Mouse (Mus musculus): Measurements from ENCODE around the gene Aldh1l1. TPM values are rescaled to one million over a fixed set of nuclear protein-coding genes. Genes with fewer than 3 reads are reported as not detected.
A peak's percentile ranks its signal among the peaks of the same experiment; 100 is the strongest.

The Aldh1l1 gene
- total and polyA plus RNA-seq, 3 experiments: 0.11 to 0.13 TPM; not detected in 1

- H3K79me2 ChIP-seq (replicated peaks; ENCODE audit: control insufficient read depth, extremely low read depth, insufficient read depth, poor library complexity, severe bottlenecking): no peaks in the 10 kb centered on the region
- no peak for TF ChIP-seq BHLHE40 (IDR thresholded peaks at IDR 0.05; ENCODE audit: low read depth, low read length)
- no peak for TF ChIP-seq ZKSCAN1 (IDR thresholded peaks at IDR 0.05; ENCODE audit: borderline replicate concordance, low read depth, low read length)
- TF ChIP-seq USF1 (IDR thresholded peaks at IDR 0.05; ENCODE audit: low read depth, low read length): peak; percentile 11; the same call in 1 of the 2 replicates
- no peak for TF ChIP-seq UBTF (IDR thresholded peaks at IDR 0.05; ENCODE audit: low read depth, low read length)
- no peak for TF ChIP-seq CTCF (conservative IDR thresholded peaks at IDR 0.05 in 1 of 2, IDR thresholded peaks at IDR 0.05 in 1 of 2; ENCODE audit: low read depth in 2 of 2, low read length in 2 of 2)
- H3K36me3 ChIP-seq (replicated peaks in 1 of 2; ENCODE audit: control insufficient read depth in 1 of 2, insufficient read depth in 1 of 2, low read length in 1 of 2): no peaks in the 10 kb centered on the region
- in situ Hi-C loops (cut with MboI; ENCODE audit: low pct_ligation_motif_present, low pct_unique_long_range_greater_than_20kb, low sequenced_read_pairs): no loop called here
- DNase-seq (ENCODE audit: extremely low read depth): no peak
- no peak overlapping the region for H3K4me3 ChIP-seq (replicated peaks in 1 of 3; ENCODE audit: low read depth in 2 of 3, low read length in 2 of 3, poor library complexity in 1 of 3)
- no peaks in the 10 kb centered on the region for H3K4me1 ChIP-seq (ENCODE audit: control insufficient read depth in 1 of 2, insufficient read depth in 2 of 2)
- H3K4me2 ChIP-seq (ENCODE audit: insufficient read depth, low read depth, poor library complexity, severe bottlenecking): no peak overlapping the region
- no peak overlapping the region for H3K9ac ChIP-seq (ENCODE audit: insufficient read depth, low read depth)
- dilution Hi-C loops (cut with MboI; ENCODE audit: extremely low pct_ligation_motif_present, extremely low pct_unique_long_range_greater_than_20kb, low sequenced_read_pairs): no loop called here
- peaks cover 8% of the 10 kb centered on the region for H3K9me3 ChIP-seq (replicated peaks; ENCODE audit: low read length)
- H3K27me3 ChIP-seq (replicated peaks): peaks cover 91% of the 10 kb centered on the region
- H3K27ac ChIP-seq (ENCODE audit: insufficient read depth, low read depth): no peak overlapping the region
These were observed 74.3 kb downstream of the Aldh1l1 start for GRCm38 (mm10) chr6:90560390-90561058.

DNA sequence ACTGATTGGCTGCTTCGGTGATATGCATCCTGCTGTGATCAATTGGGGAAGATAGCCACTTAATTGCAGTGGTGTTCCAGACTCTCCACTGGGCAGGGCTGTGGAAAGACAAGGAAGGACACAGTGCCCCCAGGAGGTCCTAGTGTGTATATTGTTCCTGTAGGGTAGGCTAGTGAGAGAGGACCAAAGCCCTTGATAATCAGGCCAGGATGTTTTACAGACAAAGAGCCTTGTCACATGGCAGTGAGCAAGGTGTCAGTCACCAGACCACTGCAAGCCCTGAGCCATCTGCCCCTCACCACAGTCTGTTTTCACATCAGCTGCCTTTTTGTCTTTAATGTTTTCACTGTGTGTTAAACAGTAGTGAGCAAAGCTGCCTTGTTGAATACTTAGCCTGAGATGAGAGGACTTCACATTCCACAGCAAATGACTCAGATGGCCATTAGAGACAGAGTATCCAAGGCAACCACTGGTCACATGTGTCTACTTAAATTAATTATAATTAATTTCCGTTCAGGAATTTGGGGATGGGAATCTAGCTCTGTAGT lies 75.1 kb downstream of the Aldh1l1 start:
- no peaks in the 10 kb centered on the region for H3K79me2 ChIP-seq (replicated peaks; ENCODE audit: control insufficient read depth, extremely low read depth, insufficient read depth, poor library complexity, severe bottlenecking)
- no peaks in the 10 kb centered on the region for H3K4me1 ChIP-seq (ENCODE audit: control insufficient read depth in 1 of 2, insufficient read depth in 2 of 2)
- H3K9ac ChIP-seq (ENCODE audit: insufficient read depth, low read depth): no peak overlapping the region
- peaks cover 93% of the 10 kb centered on the region for H3K27me3 ChIP-seq (replicated peaks)
- in situ Hi-C loops (cut with MboI; ENCODE audit: low pct_ligation_motif_present, low pct_unique_long_range_greater_than_20kb, low sequenced_read_pairs) (no loop called here), dilution Hi-C loops (cut with MboI; ENCODE audit: extremely low pct_ligation_motif_present, extremely low pct_unique_long_range_greater_than_20kb, low sequenced_read_pairs) (no loop called here)
- no peak for DNase-seq (ENCODE audit: extremely low read depth)
- H3K27ac ChIP-seq (ENCODE audit: insufficient read depth, low read depth): no peak overlapping the region
- H3K4me3 ChIP-seq (replicated peaks in 1 of 3; ENCODE audit: low read depth in 2 of 3, low read length in 2 of 3, poor library complexity in 1 of 3): no peak overlapping the region
- H3K4me2 ChIP-seq (ENCODE audit: insufficient read depth, low read depth, poor library complexity, severe bottlenecking): no peak overlapping the region
- peaks cover 8% of the 10 kb centered on the region for H3K9me3 ChIP-seq (replicated peaks; ENCODE audit: low read length)
- TF ChIP-seq SMC3 (IDR thresholded peaks at IDR 0.05; ENCODE audit: low read depth, low read length) (no peak), ETS1 (conservative IDR thresholded peaks at IDR 0.05; ENCODE audit: low read depth, low read length) (no peak), CTCF (conservative IDR thresholded peaks at IDR 0.05 in 1 of 2, IDR thresholded peaks at IDR 0.05 in 1 of 2; ENCODE audit: low read depth in 2 of 2, low read length in 2 of 2) (peak in 1 of 2 experiments; percentile 13; a peak in 1 of 4 replicates)
- no peaks in the 10 kb centered on the region for H3K36me3 ChIP-seq (replicated peaks in 1 of 2; ENCODE audit: control insufficient read depth in 1 of 2, insufficient read depth in 1 of 2, low read length in 1 of 2)

- Histone ChIP-seq H3K4me3 (replicated peaks in 1 of 3; ENCODE audit: low read depth in 2 of 3, low read length in 2 of 3, poor library complexity in 1 of 3) (no peak overlapping the region), H3K9me3 (replicated peaks; ENCODE audit: low read length) (peaks cover 11% of the 10 kb centered on the region), H3K4me2 (ENCODE audit: insufficient read depth, low read depth, poor library complexity, severe bottlenecking) (no peak overlapping the region), H3K27me3 (replicated peaks) (peaks cover 93% of the 10 kb centered on the region), H3K79me2 (replicated peaks; ENCODE audit: control insufficient read depth, extremely low read depth, insufficient read depth, poor library complexity, severe bottlenecking) (no peaks in the 10 kb centered on the region), H3K36me3 (replicated peaks in 1 of 2; ENCODE audit: control insufficient read depth in 1 of 2, insufficient read depth in 1 of 2, low read length in 1 of 2) (no peaks in the 10 kb centered on the region), H3K9ac (ENCODE audit: insufficient read depth, low read depth) (no peak overlapping the region), H3K27ac (ENCODE audit: insufficient read depth, low read depth) (no peak overlapping the region), H3K4me1 (ENCODE audit: control insufficient read depth in 1 of 2, insufficient read depth in 2 of 2) (no peaks in the 10 kb centered on the region)
- no peak for DNase-seq (ENCODE audit: extremely low read depth)
- dilution Hi-C loops (cut with MboI; ENCODE audit: extremely low pct_ligation_motif_present, extremely low pct_unique_long_range_greater_than_20kb, low sequenced_read_pairs): no loop called here
- TF ChIP-seq MAFK (IDR thresholded peaks at IDR 0.05; ENCODE audit: insufficient replicate concordance, low read length): no peak
- TF ChIP-seq SIN3A (IDR thresholded peaks at IDR 0.05; ENCODE audit: low read length): no peak
- no peak for TF ChIP-seq NRF1 (IDR thresholded peaks at IDR 0.05; ENCODE audit: low read depth, low read length)
- no peak for TF ChIP-seq MYC (IDR thresholded peaks at IDR 0.05; ENCODE audit: low read depth, low read length)
- no peak for TF ChIP-seq ETS1 (conservative IDR thresholded peaks at IDR 0.05; ENCODE audit: low read depth, low read length)
- TF ChIP-seq JUND (conservative IDR thresholded peaks at IDR 0.05; ENCODE audit: low read depth, low read length): no peak
- no peak for TF ChIP-seq RCOR1 (conservative IDR thresholded peaks at IDR 0.05; ENCODE audit: low read depth, low read length)
- TF ChIP-seq CTCF (conservative IDR thresholded peaks at IDR 0.05 in 1 of 2, IDR thresholded peaks at IDR 0.05 in 1 of 2; ENCODE audit: low read depth in 2 of 2, low read length in 2 of 2): no peak
- no peak for TF ChIP-seq USF1 (IDR thresholded peaks at IDR 0.05; ENCODE audit: low read depth, low read length)
- no peak for TF ChIP-seq ZNF384 (IDR thresholded peaks at IDR 0.05; ENCODE audit: low read depth, low read length)
- no peak for TF ChIP-seq TCF12 (IDR thresholded peaks at IDR 0.05; ENCODE audit: low read depth, low read length)
- TF ChIP-seq E2F4 (IDR thresholded peaks at IDR 0.05; ENCODE audit: insufficient replicate concordance, low read depth, low read length): no peak
- no peak for TF ChIP-seq IRF4 (IDR thresholded peaks at IDR 0.05; ENCODE audit: low read depth, low read length)
- TF ChIP-seq KAT2A (IDR thresholded peaks at IDR 0.05; ENCODE audit: insufficient replicate concordance, low read length): no peak
- in situ Hi-C loops (cut with MboI; ENCODE audit: low pct_ligation_motif_present, low pct_unique_long_range_greater_than_20kb, low sequenced_read_pairs): no loop called here
These were observed 78.0 kb downstream of the Aldh1l1 start for GRCm38 (mm10) chr6:90564240-90564639.

Measured in CH12.LX (cell line).